Mouse (Mus musculus): Measurements from ENCODE around the gene Bloc1s1.

The Bloc1s1 gene

DNA sequence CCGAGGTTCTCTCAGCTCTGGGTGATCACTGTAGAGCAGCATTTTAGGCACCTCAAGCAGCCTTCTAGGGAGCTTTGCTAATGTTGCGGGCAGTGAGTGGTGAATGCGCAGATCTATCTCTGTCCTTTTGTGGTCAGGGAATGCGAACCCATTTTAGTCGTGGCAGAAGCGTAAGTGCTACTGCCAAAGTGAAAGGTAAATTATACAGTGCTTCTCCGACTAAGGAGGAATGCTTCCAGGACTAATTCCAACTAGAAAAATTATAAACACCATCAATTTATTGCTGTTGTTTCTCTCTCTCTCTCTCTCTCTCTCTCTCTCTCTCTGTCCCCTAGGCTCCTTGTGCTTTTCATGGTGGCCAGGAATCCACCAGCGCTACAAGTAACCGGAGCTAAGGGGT lies at the start of gene Bloc1s1:
TSS of gene Bloc1s1 (minus strand) at position 101 of the 400 bp plus-strand sequence.
- no peak for DNase-seq (ENCODE audit: low read depth, low spot score)

DNA sequence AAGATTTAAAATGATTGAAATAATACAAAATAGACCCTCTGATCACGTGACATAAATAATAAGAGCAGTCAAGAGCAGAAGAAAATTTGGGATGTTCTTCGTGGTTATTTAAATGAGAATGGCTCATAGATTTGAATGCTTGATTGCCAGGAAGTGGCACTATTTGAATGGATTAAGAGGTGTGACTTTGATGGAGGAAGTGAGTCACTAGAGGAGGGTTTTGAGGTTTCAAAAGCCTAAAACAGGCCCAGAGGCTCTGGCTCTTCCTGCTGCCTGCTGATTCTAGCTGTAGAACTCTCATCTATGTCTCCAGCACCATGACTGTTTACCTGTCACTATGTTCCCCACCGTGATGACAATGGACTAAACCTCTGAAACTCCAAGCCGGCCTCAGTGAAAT lies 49.0 kb upstream of the Bloc1s1 start:
- no peak for DNase-seq (ENCODE audit: low read depth, low spot score)

DNA sequence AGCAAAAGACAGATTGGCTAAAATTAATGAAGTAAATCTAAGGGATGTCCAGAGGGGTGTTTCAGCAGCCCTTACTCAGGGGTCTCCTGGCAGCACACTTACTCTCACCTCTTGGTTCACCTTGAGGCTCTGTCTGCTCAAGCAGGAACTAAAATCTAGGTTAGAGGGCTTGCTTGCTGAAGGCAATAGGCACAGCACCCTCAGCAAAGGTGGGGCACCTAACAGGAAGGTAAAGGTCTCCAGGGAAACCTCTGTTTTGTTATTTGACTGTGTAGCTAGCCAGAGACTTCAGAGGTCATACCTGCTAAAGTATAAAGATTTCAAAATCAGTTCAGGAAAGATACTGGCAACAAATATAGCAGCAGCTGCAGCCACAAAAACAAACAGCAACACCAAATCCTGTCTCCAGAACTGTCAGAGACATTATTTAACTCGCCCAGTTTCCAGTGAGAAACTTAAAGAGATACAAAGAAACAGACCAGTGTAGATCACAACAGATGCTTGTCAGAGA lies 47.0 kb upstream of the Bloc1s1 start:
- no peak for DNase-seq (ENCODE audit: low read depth, low spot score)

DNA sequence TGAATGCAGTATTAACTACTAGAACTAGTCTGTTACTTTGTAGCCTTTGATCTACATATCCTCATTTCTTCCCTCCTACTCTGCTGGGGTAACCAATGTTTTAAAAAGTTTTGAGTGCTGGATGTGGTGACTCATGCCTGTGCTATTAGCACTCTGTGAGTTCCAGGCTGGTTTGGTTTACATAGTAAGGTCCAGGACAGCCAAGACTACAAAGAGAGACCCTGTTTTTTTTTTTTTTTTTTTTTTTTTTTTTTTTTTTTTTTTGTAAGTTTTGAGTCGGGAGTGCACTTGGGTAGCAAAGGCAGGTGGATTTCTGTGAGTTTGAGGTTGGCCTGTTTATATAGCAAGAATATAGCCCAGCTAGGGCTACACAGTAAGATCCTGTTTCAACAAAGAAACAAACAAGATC lies 44.5 kb upstream of the Bloc1s1 start:
- DNase-seq (ENCODE audit: low read depth, low spot score) = no peak

DNA sequence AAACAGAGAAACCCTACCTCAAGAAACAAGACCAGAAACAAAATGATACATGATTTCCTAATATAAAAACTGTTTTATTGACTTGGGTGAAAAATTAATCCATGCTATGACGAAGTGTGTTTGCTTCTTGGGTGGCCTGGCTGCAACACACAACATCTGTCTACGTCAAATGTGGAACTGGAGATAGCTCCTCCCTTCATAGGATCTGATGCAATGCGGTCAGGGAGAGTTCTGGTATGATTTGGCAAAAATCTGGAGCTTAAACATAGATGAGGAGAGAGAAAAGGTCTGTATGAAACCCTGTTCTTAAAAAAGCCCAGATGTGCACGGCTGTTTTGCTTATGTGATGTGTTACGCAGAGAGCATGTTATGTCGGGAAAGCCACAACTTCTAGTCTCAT lies 42.0 kb upstream of the Bloc1s1 start:
- no peak for DNase-seq (ENCODE audit: low read depth, low spot score)

DNA sequence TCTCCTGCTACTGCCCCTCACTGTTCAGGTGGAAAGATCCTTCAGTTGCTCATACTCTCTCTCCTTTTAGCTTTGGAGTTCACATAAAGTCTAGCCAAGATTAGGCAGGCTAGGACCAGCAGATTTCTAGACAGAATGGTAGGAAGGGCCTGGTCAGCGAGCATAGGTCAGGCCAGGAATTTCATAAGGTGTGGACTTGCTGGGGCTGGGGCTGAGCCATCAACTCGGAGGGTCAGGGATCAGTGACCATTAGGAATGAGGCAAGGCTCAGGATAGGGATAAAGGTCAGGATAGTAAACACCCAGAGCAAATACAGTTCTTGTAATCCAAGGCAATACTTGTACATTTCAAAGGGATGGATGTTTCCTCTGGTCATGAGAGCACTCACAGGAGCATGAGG lies 41.1 kb upstream of the Bloc1s1 start:
- DNase-seq (ENCODE audit: low read depth, low spot score) = no peak

DNA sequence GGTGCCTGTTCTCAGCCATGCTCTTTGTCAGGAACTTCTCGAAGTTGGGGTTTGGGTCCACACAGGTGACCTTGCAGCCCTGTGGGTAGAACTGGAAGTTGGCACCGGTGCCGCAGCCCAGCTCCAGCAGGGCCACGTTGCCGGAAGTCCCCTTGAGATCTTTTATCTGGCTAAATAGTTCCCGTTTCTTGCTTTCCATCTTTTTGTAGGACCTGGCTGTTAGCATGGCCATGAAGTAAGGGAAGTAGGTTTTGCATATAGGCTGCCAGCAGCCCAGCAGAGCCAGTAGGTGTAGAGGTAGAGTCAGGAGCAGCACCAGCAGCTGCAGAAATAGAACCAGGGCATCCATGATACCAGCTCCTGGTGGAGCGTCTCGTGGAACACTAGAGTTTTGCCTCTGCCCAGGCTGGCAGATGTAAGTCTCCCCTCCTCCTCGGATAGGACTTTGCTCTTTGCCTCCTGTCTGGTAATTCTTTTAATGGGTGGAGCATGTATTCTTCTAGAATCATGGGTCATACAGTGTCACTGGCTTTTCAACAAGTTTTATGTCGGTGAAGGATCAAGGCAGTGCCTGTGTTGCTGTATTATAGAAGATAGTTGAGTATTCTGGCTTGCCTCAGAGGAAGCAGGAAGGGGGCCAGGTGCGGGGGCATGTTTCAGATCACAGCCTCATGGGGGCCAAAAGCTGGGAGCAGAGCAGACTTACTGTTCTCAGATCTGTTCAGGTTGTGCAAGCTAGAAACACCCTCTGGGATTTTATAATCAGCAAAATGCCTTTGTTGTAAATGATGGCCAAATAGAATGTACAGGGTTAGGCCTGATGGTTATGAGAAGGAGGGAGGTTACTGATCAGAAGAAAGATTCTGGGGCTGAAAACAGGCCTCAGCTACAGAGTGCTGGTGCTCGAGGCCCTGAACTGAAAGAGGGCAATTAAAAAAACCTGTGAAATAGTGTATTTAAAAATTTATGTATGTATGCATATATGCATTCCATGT lies 37.1 kb upstream of the Bloc1s1 start, which contains the start of gene Mettl7b:
TSS of gene Mettl7b (minus strand) at position 399 of the 995 bp plus-strand sequence.
- no peak for DNase-seq (ENCODE audit: low read depth, low spot score)

DNA sequence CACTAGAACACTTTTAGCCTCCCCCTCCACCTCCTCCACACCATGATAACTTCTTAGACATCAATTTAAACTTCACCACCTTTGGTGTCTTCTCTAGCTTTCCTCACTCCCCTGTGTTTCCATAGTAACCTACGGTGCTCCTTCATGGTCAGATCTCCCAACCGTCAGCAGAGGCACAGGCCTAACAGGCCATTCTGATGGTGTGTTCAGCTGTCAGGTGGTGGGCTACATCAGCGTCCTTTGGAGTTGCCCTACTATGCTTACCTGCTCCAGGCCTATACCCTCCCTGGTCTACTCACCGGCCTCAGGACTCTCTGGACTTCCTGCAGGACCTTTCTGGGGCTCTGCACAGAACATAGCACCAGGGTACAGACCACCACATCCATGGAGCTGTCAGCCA lies 36.3 kb upstream of the Bloc1s1 start:
- no peak for DNase-seq (ENCODE audit: low read depth, low spot score)

DNA sequence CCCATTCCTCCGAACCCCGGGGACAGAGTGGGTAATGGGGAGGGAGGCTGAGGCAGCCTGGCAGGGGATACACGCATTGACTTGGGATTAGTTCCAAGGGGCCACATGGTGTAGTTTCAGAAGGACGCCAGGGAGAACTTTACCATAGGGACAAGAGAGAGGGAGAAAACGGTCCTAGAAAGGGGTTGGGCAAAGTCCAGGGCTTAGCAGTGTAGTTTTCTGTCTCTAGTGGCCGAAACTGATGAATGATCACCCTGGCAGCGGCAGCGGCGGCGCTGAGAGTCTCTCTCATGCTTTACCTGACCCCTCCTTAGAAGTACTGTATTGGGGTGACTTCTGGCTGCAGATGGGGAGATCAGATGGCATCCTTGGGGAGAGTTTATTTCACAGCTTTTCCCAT lies 34.5 kb upstream of the Bloc1s1 start:
- DNase-seq (ENCODE audit: low read depth, low spot score) = no peak

DNA sequence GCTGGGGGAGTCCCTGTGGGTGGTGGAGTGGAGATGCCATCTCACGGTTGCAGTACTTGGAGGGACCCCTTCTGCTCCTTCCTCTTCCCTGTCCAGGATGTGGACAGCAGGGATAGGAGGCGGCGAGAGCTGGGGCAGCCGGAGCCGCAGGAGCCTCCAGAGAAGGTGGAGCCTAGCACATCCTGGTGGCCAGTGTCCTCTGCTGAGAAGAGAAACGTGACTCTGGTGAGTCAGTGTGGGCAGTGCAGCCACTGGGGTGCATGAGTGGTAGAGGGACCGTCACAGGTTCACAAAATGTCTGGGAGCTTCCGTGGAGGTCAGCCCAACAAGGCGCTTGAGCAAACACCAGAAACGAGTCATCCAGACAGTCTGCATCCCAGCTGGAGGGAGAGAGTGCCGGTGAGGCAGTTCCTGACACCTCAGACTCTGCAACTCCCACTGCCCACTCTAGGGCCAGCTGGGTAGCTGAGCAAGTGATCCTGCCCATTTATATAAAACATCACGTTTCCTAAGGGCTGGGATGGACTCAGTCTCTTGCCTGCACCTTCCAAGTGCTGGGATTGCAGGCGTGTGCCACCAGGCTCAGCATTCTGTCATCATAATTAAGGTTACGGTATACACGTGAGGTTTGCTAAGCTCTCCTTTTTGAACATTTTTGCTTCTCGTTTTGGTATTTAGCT lies 26.5 kb upstream of the Bloc1s1 start:
- no peak for DNase-seq (ENCODE audit: low read depth, low spot score)

DNA sequence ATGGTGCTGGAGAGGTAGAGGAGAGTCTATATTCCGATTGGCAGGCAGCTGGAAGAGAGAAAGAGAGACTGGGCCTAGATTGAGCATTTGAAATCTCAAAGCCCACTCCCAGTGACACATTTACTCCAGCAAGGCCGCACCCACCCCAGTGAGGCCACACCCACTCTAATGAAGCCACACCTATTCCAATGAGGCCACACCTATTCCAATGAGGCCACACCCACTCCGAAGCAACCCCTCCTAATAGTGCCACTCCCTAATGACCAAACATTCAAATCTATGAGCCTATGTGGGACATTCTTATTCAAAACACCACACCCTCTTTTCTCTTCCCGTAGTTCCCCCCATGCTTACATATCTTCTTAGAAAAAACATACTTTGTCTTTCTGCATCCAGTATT lies 23.7 kb upstream of the Bloc1s1 start:
- no peak for DNase-seq (ENCODE audit: low read depth, low spot score)

DNA sequence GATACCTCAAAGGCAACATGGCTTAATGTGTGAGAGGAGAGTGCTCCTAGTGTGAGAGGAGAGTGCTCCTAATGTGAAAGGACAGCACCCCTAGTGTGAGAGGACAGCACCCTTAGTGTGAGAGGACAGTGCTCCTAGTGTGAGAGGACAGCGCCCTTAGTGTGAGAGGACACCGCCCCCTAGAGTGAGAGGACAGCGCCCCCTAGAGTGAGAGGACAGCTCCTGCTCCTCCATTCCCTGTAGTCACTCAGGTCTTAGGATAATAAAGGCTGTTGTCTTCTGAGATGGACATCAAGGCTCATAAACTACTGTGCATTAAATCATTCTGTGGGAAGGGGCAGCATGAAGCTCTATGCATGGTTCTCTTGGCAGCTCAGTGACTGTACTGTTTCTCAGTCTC lies 21.8 kb upstream of the Bloc1s1 start:
- no peak for DNase-seq (ENCODE audit: low read depth, low spot score)

DNA sequence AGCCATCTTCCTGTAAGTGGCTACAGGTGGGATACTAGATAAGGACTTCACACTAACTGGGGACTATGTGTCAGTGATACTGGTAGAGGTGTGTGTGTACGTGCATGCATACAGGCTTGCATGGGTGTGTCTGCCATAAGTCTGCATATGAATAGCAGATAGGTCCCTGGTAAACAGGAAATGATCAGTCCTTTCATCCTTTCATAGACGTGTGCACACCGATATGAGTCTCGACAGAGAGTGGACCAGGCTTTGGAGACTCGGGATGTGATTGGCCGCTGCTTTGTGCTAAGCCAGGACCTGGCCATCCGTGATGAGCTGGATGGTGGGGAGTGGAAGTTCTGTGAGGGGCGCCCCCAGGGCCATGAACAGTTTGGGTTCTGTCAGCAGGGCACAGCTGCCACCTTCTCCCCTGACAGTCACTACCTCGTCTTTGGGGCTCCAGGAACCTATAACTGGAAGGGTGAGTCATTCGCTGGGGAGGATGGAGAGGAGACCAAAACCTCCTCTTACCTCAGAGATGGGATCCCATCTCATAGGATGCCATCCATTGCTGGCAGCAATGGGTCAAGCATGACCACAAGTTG lies 16.7 kb upstream of the Bloc1s1 start:
- DNase-seq (ENCODE audit: low read depth, low spot score) = no peak

DNA sequence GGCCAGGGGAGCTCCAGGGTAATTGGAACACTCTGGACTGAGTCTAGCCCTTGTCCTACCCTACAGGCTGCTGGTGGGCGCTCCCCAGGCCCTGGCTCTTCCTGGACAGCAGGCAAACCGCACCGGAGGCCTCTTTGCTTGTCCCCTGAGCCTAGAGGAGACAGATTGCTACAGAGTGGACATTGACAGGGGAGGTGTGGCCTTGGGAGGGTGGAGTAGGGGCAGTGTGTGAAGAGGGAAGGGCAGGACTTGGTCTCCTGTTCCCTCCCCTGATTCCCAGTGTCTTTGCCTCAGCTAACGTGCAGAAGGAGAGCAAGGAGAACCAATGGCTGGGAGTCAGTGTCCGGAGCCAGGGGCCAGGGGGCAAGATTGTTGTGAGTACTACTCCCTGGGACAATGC lies 15.1 kb upstream of the Bloc1s1 start:
- DNase-seq (ENCODE audit: low read depth, low spot score) = no peak

DNA sequence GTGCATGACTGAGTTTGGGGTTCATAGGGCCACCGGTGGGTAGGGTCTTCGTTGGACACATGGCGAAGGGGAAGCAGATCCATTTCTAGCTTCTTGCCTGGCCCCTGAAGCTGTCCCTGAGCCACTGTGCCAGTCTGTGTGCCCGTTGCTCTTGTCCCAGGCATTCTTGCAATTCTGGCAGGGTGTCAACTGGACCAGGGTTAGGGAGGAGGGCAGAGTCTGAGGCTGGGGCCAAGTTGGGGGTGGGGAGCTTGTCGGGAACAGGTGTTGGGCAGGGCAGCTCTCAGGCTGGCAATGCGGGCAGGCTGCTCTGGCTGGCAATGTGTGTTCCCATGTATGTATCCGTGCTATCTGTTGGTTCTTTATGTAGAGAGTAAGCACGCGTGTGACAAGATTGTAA lies 14.6 kb upstream of the Bloc1s1 start:
- DNase-seq (ENCODE audit: low read depth, low spot score) = no peak

DNA sequence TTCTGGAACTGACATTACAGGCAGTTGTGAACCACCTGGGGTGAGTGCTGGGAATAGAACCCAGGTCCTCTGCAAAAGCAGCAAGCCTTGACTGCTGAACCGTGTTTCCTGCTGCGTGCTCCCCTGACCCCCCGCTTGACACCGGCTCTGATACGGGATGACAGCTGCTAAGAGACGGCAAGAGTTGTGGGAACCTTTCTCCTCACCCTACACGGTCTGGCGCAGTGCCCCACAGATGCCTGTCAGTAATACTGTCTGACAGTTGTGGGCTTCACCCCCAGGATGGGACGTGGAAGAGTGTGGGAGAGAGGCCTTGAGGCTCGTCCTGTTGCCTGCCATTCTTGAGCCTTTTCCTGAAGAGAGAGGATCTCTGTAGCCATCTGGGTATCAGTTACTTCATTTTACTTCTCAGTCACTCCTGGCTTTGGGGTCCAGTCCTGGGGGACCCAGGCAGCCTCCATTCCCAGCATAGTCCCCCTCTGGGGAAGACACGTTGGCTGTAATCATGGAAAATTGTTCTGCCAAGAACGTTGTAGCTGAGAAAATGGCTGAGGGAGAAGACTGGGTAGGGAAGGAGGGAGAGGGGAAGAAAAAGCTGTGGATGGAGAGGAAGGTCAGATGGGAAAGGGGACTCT lies 14.0 kb upstream of the Bloc1s1 start:
- DNase-seq (ENCODE audit: low read depth, low spot score) = no peak

DNA sequence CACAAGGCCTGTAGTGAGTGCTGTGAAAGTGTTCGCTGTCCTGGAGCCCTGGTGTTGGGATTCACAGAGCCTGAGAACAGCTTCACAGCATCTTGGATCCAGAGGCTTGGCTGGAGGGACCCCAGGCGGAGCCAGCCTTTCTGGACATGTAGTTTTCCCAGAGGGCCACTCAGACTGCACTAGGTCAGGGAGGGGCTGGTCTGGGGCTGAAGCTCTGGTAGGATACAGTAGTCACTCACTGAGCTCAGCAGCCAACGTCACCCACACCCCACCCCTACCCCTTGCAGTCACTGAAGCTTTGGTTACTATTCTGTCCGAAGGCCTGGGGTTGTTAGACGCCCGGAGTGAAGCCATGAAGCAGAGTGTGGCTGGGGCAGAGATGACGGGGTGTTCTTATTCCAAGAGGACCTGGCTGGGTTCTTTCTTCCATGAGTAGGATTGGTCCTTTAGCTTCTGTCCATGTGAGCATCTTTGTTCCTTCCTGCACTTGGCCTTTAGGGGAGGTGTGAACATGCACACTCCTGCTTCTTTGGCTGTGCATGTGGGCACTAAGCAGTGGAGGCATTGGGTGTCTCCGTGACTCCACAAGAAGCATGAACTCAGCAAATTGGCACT lies 12.1 kb upstream of the Bloc1s1 start:
- DNase-seq (ENCODE audit: low read depth, low spot score) = no peak

DNA sequence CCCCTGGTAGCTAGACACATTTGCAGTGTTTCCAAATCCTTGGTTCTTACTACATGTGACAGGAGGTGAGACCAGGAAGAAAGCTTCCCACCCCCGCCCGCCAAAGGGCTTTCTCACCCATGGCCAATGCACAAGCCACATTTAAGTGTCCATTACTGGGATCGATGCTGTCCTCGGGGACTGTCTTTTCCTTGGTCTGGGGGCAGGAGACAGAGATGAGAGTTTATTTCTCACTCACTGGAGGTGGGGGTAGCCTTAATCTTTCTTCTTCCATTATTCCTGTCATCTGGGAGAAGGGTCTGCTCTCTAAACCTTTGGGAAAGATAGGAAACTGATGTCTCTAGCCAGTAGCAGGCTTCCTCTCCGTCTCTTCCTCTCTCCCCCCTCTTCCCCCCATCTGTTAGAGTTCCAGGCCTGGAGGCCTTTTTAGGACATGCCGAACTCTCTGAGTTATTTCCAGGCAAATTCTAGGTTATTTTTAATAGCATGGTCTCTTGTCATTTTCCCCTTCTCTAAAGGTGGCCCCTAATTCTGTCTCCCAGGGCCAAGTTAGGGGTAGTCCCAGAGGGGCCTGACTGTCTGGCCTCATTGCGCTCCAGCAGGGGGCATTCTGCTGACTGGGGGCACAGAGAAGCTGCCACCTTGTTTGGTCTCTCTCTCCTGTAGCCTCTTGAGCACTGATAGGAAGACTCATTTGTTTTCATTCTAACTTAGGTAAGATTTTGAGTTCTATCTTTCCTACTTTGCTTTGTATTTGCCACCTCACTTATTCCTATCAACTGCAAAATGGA lies 11.4 kb upstream of the Bloc1s1 start:
- DNase-seq (ENCODE audit: low read depth, low spot score) = no peak

DNA sequence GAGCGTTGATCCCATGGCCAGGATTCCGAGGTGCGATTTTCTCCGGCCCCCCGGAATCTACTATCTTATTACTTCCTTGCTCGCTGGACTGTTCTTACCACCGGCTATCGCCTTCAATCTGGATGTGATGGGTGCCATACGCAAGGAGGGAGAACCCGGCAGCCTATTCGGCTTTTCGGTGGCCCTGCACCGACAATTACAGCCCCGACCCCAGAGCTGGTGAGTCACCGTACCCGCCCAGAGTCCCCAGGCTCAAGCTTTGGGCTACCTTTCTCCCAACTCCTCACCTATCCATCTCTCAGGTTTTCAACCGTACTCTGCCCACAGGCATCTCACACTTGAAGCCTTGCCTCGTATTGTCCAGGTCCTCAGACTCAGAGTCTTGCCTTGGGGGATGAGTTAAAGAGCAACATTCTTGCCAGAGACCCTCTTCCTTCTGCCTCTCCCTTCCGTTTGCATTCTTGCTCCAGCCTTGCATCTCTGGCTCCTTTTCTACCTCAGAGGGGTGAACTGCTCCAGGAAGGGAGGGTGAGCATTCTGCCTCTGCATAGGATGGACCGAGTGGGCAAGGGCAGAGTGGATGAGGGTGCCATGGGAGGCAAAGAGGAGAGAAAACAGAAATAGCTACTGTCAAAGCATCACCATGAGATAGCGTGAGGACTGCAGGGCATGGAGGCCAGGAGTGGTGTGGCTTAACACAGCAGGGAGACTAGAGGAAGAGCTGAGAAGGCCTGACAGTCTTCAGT lies 10.3 kb upstream of the Bloc1s1 start:
- no peak for DNase-seq (ENCODE audit: low read depth, low spot score)

DNA sequence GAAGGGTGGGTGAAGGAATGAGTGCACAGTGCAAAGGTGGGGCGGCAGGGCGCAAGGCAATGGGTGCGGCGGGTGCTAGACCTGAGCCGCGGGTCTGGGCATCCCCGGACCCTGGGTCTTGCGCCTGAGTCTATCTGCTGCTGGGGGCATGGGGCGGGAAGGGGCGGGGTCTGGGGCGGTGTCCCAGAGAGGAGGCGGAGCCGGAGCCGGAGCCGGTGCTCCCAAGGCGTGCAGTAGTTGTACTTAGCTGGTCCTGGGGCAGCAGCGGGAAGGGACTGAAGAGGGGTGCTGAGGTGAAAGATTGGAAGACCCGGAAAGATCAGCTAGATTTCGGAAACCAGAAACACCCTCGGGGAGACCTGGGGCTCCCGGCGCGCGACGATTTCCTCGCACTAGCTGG lies 9.7 kb upstream of the Bloc1s1 start, which contains the start of gene Itga7:
TSS of gene Itga7 (plus strand) at position 245 of the 400 bp plus-strand sequence.
- DNase-seq (ENCODE audit: low read depth, low spot score) = no peak
